Mouse (Mus musculus) forebrain, embryonic 10.5 days (tissue): ENCODE results near the gene Nfix. TPM values are rescaled to one million over a fixed set of nuclear protein-coding genes. Genes with fewer than 3 reads are reported as not detected.

ENCODE experiments used
- DNase-seq: peaks from one replicate; pipeline ENCODE4 v3.0.0-alpha.2; 2017; ENCODE audit warnings: low spot score; ENCODE audit errors: extremely low spot score
- H3K27ac ChIP-seq: fragments of 300-500 bp; sonication (generic); 2 replicates; pipeline ENCODE4 v1.5.1; 2016; ENCODE audit warnings: mild to moderate bottlenecking
- H3K27me3 ChIP-seq: fragments of 300-500 bp; sonication (generic); 2 replicates; pipeline ENCODE4 v1.6.1; 2016; ENCODE audit warnings: mild to moderate bottlenecking; ENCODE audit not compliant: poor library complexity, severe bottlenecking
- H3K36me3 ChIP-seq: fragments of 300-500 bp; sonication (generic); replicated peaks from 2 replicates; pipeline ENCODE4 v1.6.1; 2016; ENCODE audit warnings: mild to moderate bottlenecking, moderate library complexity
- H3K4me1 ChIP-seq: fragments of 300-500 bp; sonication (generic); 2 replicates; pipeline ENCODE4 v1.6.1; 2016
- H3K4me3 ChIP-seq: fragments of 300-500 bp; sonication (generic); 2 replicates; pipeline ENCODE4 v1.5.1; 2016; ENCODE audit warnings: mild to moderate bottlenecking, moderate library complexity
- H3K9me3 ChIP-seq: fragments of 300-500 bp; sonication (generic); 2 replicates; pipeline ENCODE4 v1.6.1; 2016; ENCODE audit warnings: mild to moderate bottlenecking, moderate library complexity
- WGBS: fragments of 180-500 bp; shearing (Covaris S2); methylation state at CpG from one replicate; pipeline ENCODE4 v1.1.7; 2016; 5-methylcytosine and 5-hydroxymethylcytosine counted together
- polyA plus RNA-seq: library from polyadenylated mRNA; unstranded; fragments of >200 nt; fragmentation: Nextera tagmentation; extraction: Ambion mirVana; gene quantifications from 2 replicates; pipeline ENCODE4 v1.2.1, GENCODE M21; 2016

Nfix gene
- polyA plus RNA-seq, result 0.46 and 1.8 TPM in 2 replicates

DNA sequence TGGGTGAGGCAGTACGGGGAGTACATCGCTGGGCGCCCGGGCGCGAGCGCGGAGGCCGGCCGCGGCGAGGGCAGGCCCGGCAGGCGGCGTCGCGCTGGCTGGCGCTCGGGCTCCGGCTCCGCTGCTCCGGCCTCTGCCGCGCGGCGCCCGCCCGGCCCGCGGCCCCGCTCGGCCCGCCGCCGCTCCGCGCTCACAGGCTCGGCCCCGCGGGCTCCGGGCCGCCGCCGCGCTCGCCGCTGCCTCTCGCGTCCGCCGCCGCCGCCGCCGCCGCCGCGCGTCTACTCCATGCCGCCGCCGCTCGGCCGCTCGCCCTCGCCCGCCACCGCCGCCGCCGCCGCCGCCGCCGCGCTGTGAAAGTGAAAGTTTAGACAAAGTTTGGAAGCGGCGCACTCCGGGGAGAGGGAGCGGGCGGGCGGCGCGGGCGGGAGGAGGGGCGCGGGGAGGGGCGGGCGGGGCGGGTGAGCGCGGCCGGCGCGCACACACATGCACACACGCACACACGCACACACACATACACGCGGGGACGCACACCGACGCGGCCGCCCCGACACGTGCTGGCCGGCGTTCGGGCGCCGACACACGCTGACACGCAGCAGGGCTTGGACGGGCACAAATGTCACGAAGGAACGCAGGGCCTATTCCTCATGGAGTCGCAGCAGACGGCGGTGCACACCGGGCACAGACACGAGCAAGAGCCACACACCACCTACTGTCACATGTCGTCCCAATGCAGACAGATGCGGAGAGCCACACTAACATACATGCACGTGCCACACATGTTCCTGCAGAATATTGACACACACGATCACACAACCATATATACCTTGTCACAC, at the start of gene Nfix:
Gene Nfix (minus strand): TSS at position 346 of the 833 bp plus-strand sequence.
- Histone ChIP-seq H3K27ac (peak within 1 kb of the TSS; percentile 82), H3K9me3 (no peaks in the 10 kb centered on the region), H3K27me3 (peaks cover 97% of the 10 kb centered on the region), H3K36me3 (no peaks in the 10 kb centered on the region; the same call in 1 of the 2 replicates), H3K4me3 (peak within 1 kb of the TSS; percentile 58), H3K4me1 (peaks cover 23% of the 10 kb centered on the region)
- no peak for DNase-seq
- WGBS, result 17% methylated on average over 90 of the region's 125 CpGs

DNA sequence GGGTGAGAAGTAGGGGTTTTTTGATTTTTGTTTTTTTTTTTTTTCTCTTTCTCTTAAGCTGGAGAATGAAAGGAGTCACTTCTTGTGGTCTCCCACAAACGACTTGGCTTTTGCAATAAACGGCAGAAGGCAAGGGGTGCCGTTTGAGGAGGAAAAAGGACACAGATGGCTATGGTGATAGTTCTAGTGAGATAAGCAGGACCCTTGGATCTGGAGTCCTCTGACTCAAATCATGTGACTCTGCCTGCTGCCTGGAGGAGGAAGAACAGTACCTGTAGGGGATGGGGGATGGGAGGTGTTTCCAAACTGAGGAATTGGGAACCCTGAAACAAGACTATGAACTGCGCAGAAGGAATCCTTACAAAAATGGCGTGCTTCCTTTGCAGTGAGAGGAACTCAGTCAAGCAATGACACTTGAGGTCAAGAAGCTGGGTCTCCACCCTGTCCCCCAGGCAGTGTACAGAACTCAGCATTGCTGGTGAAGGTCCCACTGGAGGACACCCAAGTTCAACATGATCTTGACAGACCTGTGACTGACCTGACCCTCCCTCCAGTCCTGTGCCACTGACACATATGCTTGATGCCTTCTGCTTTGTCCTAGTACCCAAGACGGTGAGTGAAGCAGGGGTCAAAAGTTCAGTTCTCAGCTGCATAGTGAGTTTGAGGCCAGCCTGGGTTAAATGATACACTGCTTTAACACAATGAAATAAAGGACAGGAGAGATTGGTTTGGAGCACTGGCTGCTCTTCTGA, 47.7 kb upstream of the Nfix start:
- H3K27me3 ChIP-seq, result no peaks in the 10 kb centered on the region
- peaks cover 41% of the 10 kb centered on the region for H3K4me1 ChIP-seq
- H3K4me3 ChIP-seq, result peak overlapping the region; percentile 97
- no peak for DNase-seq
- H3K27ac ChIP-seq, result peak overlapping the region; percentile 97
- WGBS, result 63% methylated on average over 6 of the region's 6 CpGs
- H3K36me3 ChIP-seq, result peaks cover 32% of the 10 kb centered on the region
- no peaks in the 10 kb centered on the region for H3K9me3 ChIP-seq

DNA sequence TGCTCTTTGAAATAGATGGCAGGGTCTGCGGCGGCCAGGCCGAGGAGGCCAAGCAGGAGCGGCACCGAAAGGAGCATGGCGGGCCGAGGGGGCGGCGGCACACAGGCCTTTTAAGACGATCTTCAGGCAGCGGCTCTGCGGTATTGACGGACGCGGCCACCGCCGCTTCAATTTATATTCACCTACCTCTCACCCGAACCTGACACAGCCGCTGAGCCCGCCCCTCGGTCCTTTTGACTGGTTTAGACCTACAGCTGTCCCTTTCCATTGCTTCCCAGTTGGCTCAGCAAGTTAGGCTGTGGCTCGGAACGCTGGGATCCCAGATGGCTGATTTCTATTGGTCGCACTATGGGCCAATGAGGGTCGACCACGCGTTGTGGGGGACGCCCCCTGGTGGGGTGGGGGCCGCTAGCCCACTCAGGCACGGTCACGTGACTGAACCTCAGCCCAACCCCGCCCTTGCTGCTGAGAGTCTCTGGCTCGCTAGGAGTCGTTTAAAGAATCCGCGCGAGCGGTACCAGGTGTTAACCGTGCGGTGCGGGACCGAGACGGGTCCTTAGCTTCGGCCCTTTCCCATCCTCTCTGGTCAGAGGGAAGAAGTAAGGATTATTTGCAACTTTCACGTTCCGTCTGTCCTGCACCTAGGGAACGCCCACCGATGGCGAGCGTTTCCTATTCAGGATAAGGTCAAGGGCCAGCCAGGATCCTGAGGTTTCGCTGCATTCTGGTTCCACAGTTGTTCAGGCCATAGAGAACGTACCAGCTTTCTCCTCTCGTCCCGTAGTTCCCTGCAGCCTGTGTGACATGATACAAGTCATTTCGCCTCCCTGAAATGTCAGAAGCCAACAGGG, 46.8 kb upstream of the Nfix start, which contains the start of gene Calr:
Gene Calr (minus strand): TSS at position 213 of the 851 bp plus-strand sequence.
- Histone ChIP-seq H3K9me3 (no peaks in the 10 kb centered on the region), H3K27me3 (no peaks in the 10 kb centered on the region), H3K4me1 (peaks cover 41% of the 10 kb centered on the region), H3K27ac (peak within 1 kb of the TSS; percentile 97), H3K4me3 (peak within 1 kb of the TSS; percentile 97), H3K36me3 (peaks cover 42% of the 10 kb centered on the region)
- under 1% methylated on average over 55 of the region's 55 CpGs for WGBS
- DNase-seq, result peak; percentile 99

DNA sequence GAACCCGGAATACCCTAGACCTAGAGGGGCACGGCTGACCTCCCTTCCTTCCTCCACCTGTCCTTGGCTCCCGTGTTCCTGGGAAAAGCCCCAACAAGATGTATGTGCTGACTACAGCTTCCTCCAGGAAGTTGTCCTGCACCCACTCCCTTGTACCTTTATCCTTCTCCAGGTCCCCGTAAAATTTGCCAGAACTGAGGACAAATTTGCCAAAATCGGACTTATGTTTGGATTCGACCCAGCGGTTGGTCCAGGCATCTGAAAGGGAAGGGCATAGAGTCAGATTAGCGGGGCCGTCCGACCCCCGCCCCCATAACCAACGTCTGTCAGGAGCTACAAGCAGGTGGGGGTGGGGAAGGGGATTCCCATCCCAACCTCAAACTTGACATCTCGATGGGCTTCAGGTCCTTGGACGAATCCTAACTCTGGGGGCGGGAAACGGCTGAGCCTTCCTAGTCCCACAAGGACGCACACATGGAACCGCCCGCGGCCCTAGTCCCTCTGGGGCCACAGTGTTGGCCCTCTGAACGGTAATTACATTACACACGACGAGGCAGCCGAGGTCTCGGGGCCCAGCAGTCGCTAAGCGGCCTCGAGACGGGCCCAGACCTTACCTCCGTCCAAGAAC, 46.1 kb upstream of the Nfix start:
- WGBS, result 2% methylated on average over 30 of the region's 30 CpGs
- Histone ChIP-seq H3K4me3 (peak overlapping the region; percentile 97), H3K36me3 (peaks cover 49% of the 10 kb centered on the region), H3K27me3 (no peaks in the 10 kb centered on the region), H3K9me3 (no peaks in the 10 kb centered on the region), H3K4me1 (peaks cover 41% of the 10 kb centered on the region), H3K27ac (peak overlapping the region; percentile 97)
- no peak for DNase-seq

DNA sequence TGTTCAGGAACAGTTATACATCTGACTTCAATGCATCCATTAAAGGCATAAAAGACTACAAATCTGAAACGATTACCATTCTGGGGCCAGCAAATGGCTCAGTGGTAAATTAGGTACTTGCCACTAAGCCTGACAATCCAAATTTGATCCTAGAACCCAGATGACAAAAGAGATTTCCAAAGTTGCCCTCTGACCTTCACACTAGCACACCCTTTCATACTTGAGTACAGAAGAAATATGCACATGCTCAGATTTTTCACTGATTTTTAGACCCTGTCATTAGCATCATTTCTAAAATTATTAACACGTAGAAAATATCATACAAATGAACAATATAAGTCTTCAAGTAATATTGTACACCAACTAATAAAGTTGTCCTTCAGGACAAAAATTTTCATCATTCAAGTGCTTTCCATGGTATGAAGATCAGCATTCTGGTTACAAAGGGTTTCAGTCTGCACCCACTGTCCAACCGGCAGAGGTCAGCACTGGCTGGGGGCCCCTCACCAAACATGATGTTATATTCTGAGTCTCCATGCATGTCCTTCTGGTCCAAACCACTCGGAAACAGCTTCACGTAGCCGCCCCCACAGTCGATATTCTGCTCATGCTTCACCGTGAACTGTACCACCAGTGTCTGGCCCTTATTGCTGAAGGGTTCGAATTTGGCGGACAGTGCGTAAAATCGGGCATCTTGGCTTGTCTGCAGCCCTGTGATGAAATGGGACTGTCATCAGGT, 45.4 kb upstream of the Nfix start:
- Histone ChIP-seq H3K4me3 (peak overlapping the region; percentile 97), H3K36me3 (peaks cover 51% of the 10 kb centered on the region), H3K9me3 (no peaks in the 10 kb centered on the region), H3K4me1 (peaks cover 41% of the 10 kb centered on the region), H3K27me3 (no peaks in the 10 kb centered on the region), H3K27ac (peak overlapping the region; percentile 97)
- 25% methylated on average over 12 of the region's 12 CpGs for WGBS
- peak; percentile 56 for DNase-seq

DNA sequence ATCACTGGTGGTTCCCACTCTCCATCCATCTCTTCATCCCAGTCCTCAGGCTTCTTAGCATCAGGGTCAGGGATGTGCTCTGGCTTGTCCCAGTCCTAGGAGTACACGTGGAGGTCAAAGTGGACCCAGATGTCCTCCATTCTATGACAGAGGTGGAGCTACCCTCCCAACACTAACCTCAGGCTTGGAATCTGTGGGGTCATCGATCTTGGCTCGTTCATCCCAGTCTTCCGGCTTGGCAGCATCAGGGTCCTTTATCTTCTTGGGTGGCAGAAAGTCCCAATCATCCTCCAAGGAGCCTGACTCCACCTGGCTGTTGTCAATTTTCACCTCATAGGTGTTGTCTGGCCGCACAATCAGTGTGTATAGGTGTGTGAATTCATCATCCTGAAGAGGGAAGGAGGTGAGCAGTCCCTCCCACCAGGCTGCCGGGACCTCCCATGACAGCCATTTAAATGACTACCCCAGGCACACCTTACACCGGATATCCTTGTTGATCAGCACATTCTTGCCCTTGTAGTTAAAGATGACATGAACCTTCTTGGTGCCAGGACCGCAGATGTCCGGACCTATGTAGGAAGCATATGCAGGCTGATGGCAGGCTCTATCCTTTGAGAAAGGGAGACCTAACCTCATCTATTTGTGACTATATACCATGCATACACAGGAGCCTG, 44.4 kb upstream of the Nfix start:
- Histone ChIP-seq H3K4me3 (peak overlapping the region; percentile 97), H3K9me3 (no peaks in the 10 kb centered on the region), H3K27me3 (no peaks in the 10 kb centered on the region), H3K36me3 (peaks cover 51% of the 10 kb centered on the region), H3K27ac (no peak overlapping the region), H3K4me1 (peaks cover 48% of the 10 kb centered on the region)
- no peak for DNase-seq
- WGBS, result 91% methylated on average over 9 of the region's 9 CpGs

DNA sequence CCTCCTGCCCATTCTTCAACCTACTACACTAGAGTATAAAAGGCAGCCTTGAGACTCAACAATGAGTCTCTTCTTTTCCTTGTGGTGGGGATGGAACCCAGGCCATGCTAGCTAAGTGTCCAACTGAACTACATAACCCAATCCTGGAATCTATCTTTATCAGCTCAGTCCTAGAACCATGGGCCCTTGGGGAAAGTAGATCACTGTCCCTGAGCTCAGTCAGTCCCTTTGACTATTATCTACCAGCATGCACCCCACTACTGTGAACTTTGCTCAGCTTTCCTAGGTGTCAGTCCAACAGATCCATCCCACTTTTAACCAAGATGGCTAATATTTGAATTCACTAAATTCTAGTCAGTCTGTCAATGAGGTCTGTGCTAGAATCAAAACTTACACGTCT, 41.4 kb upstream of the Nfix start:
- Histone ChIP-seq H3K27ac (no peak overlapping the region), H3K36me3 (peaks cover 78% of the 10 kb centered on the region), H3K27me3 (no peaks in the 10 kb centered on the region), H3K9me3 (no peaks in the 10 kb centered on the region), H3K4me3 (no peak overlapping the region; the same call in 1 of the 2 replicates), H3K4me1 (peaks cover 64% of the 10 kb centered on the region)
- WGBS, result 87% methylated on average over 1 of the region's 1 CpGs
- no peak for DNase-seq

DNA sequence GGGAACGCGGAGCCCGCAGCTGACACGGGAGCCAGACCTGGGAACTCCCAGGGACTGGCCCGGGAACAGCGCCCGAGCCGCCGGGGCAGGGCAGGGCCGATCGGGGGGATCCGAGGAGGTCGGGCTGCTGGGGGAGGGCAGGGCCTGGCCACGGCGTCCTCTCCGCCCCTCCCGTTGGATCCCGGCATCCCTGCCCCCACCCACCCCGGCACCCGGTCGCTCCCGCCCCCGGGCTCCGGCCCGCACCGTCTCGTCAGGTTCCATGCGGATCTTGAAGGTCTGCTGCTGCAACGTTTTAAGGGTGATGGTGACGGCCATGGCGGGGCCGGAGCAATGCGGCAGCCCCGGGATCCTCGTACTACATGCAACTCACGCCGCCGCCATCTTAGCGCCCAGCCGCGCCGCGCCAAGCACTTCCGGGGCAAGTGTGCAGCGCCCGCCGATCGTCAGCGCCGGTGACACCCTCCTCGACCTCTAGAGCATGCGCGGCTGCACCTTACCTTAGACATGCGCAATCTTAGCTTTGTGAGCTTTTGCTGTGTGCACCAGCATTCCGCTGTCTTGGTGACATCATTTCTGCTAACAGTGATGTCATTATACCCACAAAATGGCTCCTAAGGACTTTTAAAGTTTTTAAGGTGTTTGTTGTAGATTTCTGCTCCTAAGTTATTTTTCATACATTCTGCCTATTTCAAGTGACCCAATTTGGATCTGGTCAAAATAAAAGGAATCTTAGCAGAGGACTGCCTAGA, 40.3 kb upstream of the Nfix start, which contains the start of gene Rad23a:
Gene Rad23a (minus strand): TSS at position 418 of the 752 bp plus-strand sequence.
- Histone ChIP-seq H3K4me1 (peaks cover 63% of the 10 kb centered on the region), H3K36me3 (peaks cover 82% of the 10 kb centered on the region), H3K9me3 (no peaks in the 10 kb centered on the region), H3K27me3 (no peaks in the 10 kb centered on the region), H3K27ac (peak within 1 kb of the TSS; percentile 97), H3K4me3 (peak within 1 kb of the TSS; percentile 71)
- WGBS, result under 1% methylated on average over 55 of the region's 55 CpGs
- DNase-seq, result peak; percentile 93

DNA sequence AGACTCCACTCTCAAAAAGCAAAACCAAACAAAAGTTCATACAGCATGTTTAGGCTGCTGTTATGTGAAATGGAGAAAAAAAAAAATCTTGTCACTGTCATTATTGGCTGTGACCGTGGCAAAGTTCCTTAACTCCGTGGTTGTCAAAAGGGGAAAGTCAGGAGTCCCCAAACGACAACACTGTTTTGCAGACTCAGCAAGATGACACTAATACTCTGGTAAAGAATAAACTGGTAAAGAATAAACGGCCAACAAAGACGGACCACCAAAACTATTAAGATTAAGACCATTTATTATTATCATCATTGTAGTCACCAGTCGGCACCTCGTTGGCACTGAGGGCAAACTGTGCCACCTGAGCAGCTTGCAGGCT, 39.7 kb upstream of the Nfix start:
- no peaks in the 10 kb centered on the region for H3K9me3 ChIP-seq
- peaks cover 60% of the 10 kb centered on the region for H3K4me1 ChIP-seq
- no peaks in the 10 kb centered on the region for H3K27me3 ChIP-seq
- H3K27ac ChIP-seq, result peak overlapping the region; percentile 97
- 6% methylated on average over 7 of the region's 7 CpGs for WGBS
- peaks cover 81% of the 10 kb centered on the region for H3K36me3 ChIP-seq
- no peak for DNase-seq
- H3K4me3 ChIP-seq, result peak overlapping the region; percentile 71

DNA sequence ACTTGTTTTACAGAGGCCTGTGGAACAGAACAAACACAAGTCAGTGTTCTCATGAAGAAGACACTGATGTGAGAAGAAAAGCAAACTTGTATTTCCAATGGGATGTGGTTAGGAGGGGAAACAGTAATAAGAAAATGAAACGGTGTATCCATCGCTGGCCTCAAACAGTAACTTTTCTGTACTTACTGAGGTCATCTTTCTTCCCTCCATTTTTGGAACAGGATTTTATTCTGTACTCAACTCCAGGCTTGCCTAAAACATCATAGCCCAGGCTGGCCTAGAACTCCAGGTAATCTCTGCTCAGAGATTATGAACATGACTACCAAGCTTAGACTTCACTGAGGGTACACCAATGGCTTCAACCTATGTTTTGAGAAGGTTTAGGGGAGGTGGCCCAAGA, 39.3 kb upstream of the Nfix start:
- Histone ChIP-seq H3K9me3 (no peaks in the 10 kb centered on the region), H3K4me3 (peak overlapping the region; percentile 71), H3K36me3 (peaks cover 81% of the 10 kb centered on the region), H3K27me3 (no peaks in the 10 kb centered on the region), H3K4me1 (peaks cover 60% of the 10 kb centered on the region), H3K27ac (no peak overlapping the region; the same call in 1 of the 2 replicates)
- WGBS, result 94% methylated on average over 2 of the region's 2 CpGs
- no peak for DNase-seq
